Mouse (Mus musculus) spleen, adult 2 months (tissue): ENCODE measurements around the gene Vamp1.

Experiments used
- CTCF ChIP-seq: fragments of 200-500 bp; IDR thresholded peaks from 2 replicates; pipeline ENCODE4 v1.5.1; 2011; ENCODE audit warnings: mild to moderate bottlenecking, inconsistent platforms; ENCODE audit not compliant: insufficient read depth, insufficient read length, insufficient replicate concordance; ENCODE audit errors: extremely low read depth
- POLR2A ChIP-seq: fragments of 200-500 bp; IDR thresholded peaks from 2 replicates; pipeline ENCODE4 v1.6.1; 2011; ENCODE audit warnings: low read depth, low read length, inconsistent platforms

- TF ChIP-seq CTCF (no peak), POLR2A (no peak; the same call in none of the 2 replicates)
Observed at GRCm38 (mm10) chr6:125231117-125232044, 16.0 kb downstream of the Vamp1 start, which contains the start of gene Tapbpl.
